Mouse (Mus musculus) forebrain, embryonic 16.5 days (tissue): ENCODE measurements around the gene Nlk. TPM values are rescaled to one million over a fixed set of nuclear protein-coding genes. Genes with fewer than 3 reads are reported as not detected.

Experiments
- ATAC-seq: fragments of 200-750 bp; cut with Nextera tagmentation; 2 replicates; pipeline ENCODE4 v1.8.0; 2017; ENCODE audit warnings: mild to moderate bottlenecking, moderate library complexity
- H3K27ac ChIP-seq: fragments of 300-500 bp; sonication (generic); 2 replicates; pipeline ENCODE4 v1.5.1; 2014; ENCODE audit warnings: low read length, control low read depth
- H3K27me3 ChIP-seq: fragments of 300-500 bp; sonication (generic); replicated peaks from 2 replicates; pipeline ENCODE4 v1.6.1; 2014; ENCODE audit warnings: low read length; ENCODE audit not compliant: control insufficient read depth, insufficient read depth
- H3K36me3 ChIP-seq: fragments of 300-500 bp; sonication (generic); 2 replicates; pipeline ENCODE4 v1.6.1; 2014; ENCODE audit not compliant: control insufficient read depth, insufficient read depth
- H3K4me1 ChIP-seq: fragments of 300-500 bp; sonication (generic); replicated peaks from 2 replicates; pipeline ENCODE4 v1.6.1; 2014; ENCODE audit warnings: low read length; ENCODE audit not compliant: control insufficient read depth, insufficient read depth
- H3K4me2 ChIP-seq: fragments of 300-500 bp; sonication (generic); 2 replicates; pipeline ENCODE4 v1.6.1; 2014; ENCODE audit warnings: mild to moderate bottlenecking, low read length, control low read depth
- H3K4me3 ChIP-seq: fragments of 300-500 bp; sonication (generic); replicated peaks from 2 replicates; pipeline ENCODE4 v1.5.1; 2014; ENCODE audit warnings: mild to moderate bottlenecking, low read length, control low read depth
- H3K9ac ChIP-seq: fragments of 300-500 bp; sonication (generic); replicated peaks from 2 replicates; pipeline ENCODE4 v1.6.1; 2014; ENCODE audit warnings: low read depth, low read length, control low read depth
- H3K9me3 ChIP-seq: fragments of 300-500 bp; sonication (generic); 2 replicates; pipeline ENCODE4 v1.6.1; 2016; ENCODE audit warnings: low read length; ENCODE audit not compliant: control insufficient read depth
- WGBS: fragments of 180-500 bp; shearing (Covaris S2); extraction: QIAGEN DNeasy Blood & Tissue Kit; methylation state at CpG from one replicate; pipeline ENCODE4 v1.1.7; 2014; 5-methylcytosine and 5-hydroxymethylcytosine counted together
- polyA plus RNA-seq: library from polyadenylated mRNA; unstranded; fragments of >200 nt; fragmentation: Nextera tagmentation; extraction: Ambion mirVana; gene quantifications from 2 replicates; pipeline ENCODE4 v1.2.1, GENCODE M21; 2015

Gene Nlk
- polyA plus RNA-seq, 1 experiment from 2014 or later: 31.2 TPM

GRCm38 (mm10) chr11:78730902-78731301 is 33.7 kb upstream of the Nlk start:
- H3K27ac ChIP-seq: no peak overlapping the region
- no peaks in the 10 kb centered on the region for H3K9me3 ChIP-seq
- no peak overlapping the region for H3K9ac ChIP-seq
- WGBS: 24% methylated on average over 2 of the region's 2 CpGs
- H3K27me3 ChIP-seq: no peaks in the 10 kb centered on the region
- no peak overlapping the region for H3K4me3 ChIP-seq
- no peaks in the 10 kb centered on the region for H3K4me1 ChIP-seq
- ATAC-seq: no peak
- H3K4me2 ChIP-seq: no peak overlapping the region
- H3K36me3 ChIP-seq: no peaks in the 10 kb centered on the region

GRCm38 (mm10) chr11:78728041-78728440 is 30.9 kb upstream of the Nlk start:
- no peak for ATAC-seq

GRCm38 (mm10) chr11:78726366-78726765 is 29.2 kb upstream of the Nlk start:
- no peaks in the 10 kb centered on the region for H3K36me3 ChIP-seq
- H3K4me2 ChIP-seq: no peak overlapping the region
- no peak for ATAC-seq
- WGBS: 84% methylated on average over 3 of the region's 3 CpGs
- H3K27me3 ChIP-seq: no peaks in the 10 kb centered on the region
- H3K4me3 ChIP-seq: no peak overlapping the region
- H3K27ac ChIP-seq: no peak overlapping the region
- H3K9ac ChIP-seq: no peak overlapping the region
- H3K4me1 ChIP-seq: no peaks in the 10 kb centered on the region
- H3K9me3 ChIP-seq: no peaks in the 10 kb centered on the region

More at GRCm38 (mm10) chr11:78728041-78728440, 30.9 kb upstream of the Nlk start:
- Histone ChIP-seq H3K4me3 (no peak overlapping the region), H3K4me2 (no peak overlapping the region), H3K36me3 (no peaks in the 10 kb centered on the region), H3K27me3 (no peaks in the 10 kb centered on the region), H3K9me3 (no peaks in the 10 kb centered on the region), H3K4me1 (no peaks in the 10 kb centered on the region), H3K9ac (no peak overlapping the region), H3K27ac (no peak overlapping the region)
- 68% methylated on average over 4 of the region's 4 CpGs for WGBS

- ATAC-seq: no peak
- Histone ChIP-seq H3K27ac (no peak overlapping the region), H3K9ac (no peak overlapping the region), H3K4me1 (no peaks in the 10 kb centered on the region), H3K36me3 (no peaks in the 10 kb centered on the region), H3K4me2 (no peak overlapping the region), H3K27me3 (no peaks in the 10 kb centered on the region), H3K9me3 (no peaks in the 10 kb centered on the region), H3K4me3 (no peak overlapping the region)
- 93% methylated on average over 1 of the region's 1 CpGs for WGBS
Measured at GRCm38 (mm10) chr11:78724792-78725191, 27.6 kb upstream of the Nlk start.

GRCm38 (mm10) chr11:78721419-78721818 is 24.2 kb upstream of the Nlk start:
- H3K9me3 ChIP-seq: no peaks in the 10 kb centered on the region
- H3K4me3 ChIP-seq: no peak overlapping the region
- no peaks in the 10 kb centered on the region for H3K36me3 ChIP-seq
- WGBS: 93% methylated on average over 2 of the region's 2 CpGs
- H3K4me1 ChIP-seq: no peaks in the 10 kb centered on the region
- H3K27me3 ChIP-seq: no peaks in the 10 kb centered on the region
- no peak for ATAC-seq
- H3K4me2 ChIP-seq: no peak overlapping the region
- no peak overlapping the region for H3K27ac ChIP-seq
- no peak overlapping the region for H3K9ac ChIP-seq

GRCm38 (mm10) chr11:78717655-78718054 is 20.5 kb upstream of the Nlk start:
- Histone ChIP-seq H3K4me1 (no peaks in the 10 kb centered on the region), H3K36me3 (no peaks in the 10 kb centered on the region), H3K9ac (no peak overlapping the region), H3K27me3 (no peaks in the 10 kb centered on the region), H3K4me3 (no peak overlapping the region), H3K4me2 (no peak overlapping the region), H3K9me3 (no peaks in the 10 kb centered on the region), H3K27ac (no peak overlapping the region)
- ATAC-seq: no peak
- WGBS: 70% methylated on average over 4 of the region's 4 CpGs

GRCm38 (mm10) chr11:78708642-78709041 is 11.5 kb upstream of the Nlk start:
- Histone ChIP-seq H3K4me2 (no peak overlapping the region), H3K9ac (no peak overlapping the region), H3K4me1 (no peaks in the 10 kb centered on the region), H3K4me3 (no peak overlapping the region), H3K9me3 (no peaks in the 10 kb centered on the region), H3K27ac (no peak overlapping the region), H3K36me3 (no peaks in the 10 kb centered on the region), H3K27me3 (no peaks in the 10 kb centered on the region)
- WGBS: 91% methylated on average over 2 of the region's 2 CpGs
- no peak for ATAC-seq

- no peaks in the 10 kb centered on the region for H3K4me1 ChIP-seq
- no peak overlapping the region for H3K27ac ChIP-seq
- no peaks in the 10 kb centered on the region for H3K9me3 ChIP-seq
- H3K9ac ChIP-seq: no peak overlapping the region
- H3K27me3 ChIP-seq: no peaks in the 10 kb centered on the region
- H3K4me2 ChIP-seq: no peak overlapping the region
- no peak for ATAC-seq
- H3K36me3 ChIP-seq: no peaks in the 10 kb centered on the region
- no peak overlapping the region for H3K4me3 ChIP-seq
Measured at GRCm38 (mm10) chr11:78706026-78706425, 8.9 kb upstream of the Nlk start.

- H3K9me3 ChIP-seq: no peaks in the 10 kb centered on the region
- no peak overlapping the region for H3K4me3 ChIP-seq
- no peaks in the 10 kb centered on the region for H3K4me1 ChIP-seq
- H3K27ac ChIP-seq: no peak overlapping the region
- no peak overlapping the region for H3K4me2 ChIP-seq
- no peak overlapping the region for H3K9ac ChIP-seq
- 88% methylated on average over 5 of the region's 5 CpGs for WGBS
- no peaks in the 10 kb centered on the region for H3K36me3 ChIP-seq
- H3K27me3 ChIP-seq: no peaks in the 10 kb centered on the region
- no peak for ATAC-seq
Measured at GRCm38 (mm10) chr11:78703085-78703484, 5.9 kb upstream of the Nlk start.

- Histone ChIP-seq H3K27me3 (no peaks in the 10 kb centered on the region), H3K9me3 (no peaks in the 10 kb centered on the region), H3K27ac (no peak overlapping the region), H3K4me3 (no peak overlapping the region), H3K9ac (no peak overlapping the region), H3K36me3 (no peaks in the 10 kb centered on the region), H3K4me2 (no peak overlapping the region), H3K4me1 (no peaks in the 10 kb centered on the region)
- 78% methylated on average over 3 of the region's 3 CpGs for WGBS
- ATAC-seq: no peak
Measured at GRCm38 (mm10) chr11:78702319-78702718, 5.1 kb upstream of the Nlk start.
